ENCODE assay signal across 20 mouse cellular contexts in genomic region chr13:54263641-54264040, GRCm38 (mm10).
DNase-seq lines count a peak whose midpoint lies in the region; ATAC-seq and TF ChIP-seq lines count a peak whose summit lies in the region.
"Had no signal": no experiment of that assay in that cellular context is flagged by ENCODE, and none has a peak within 500 bp of the region (broad histone marks: within the 10 kb centered on the region; RNA-seq: fewer than 3 reads in every experiment).

No protein-coding gene starts in this region.

- peak; percentile 68 for DNase-seq in adrenal gland, postnatal 14 days
- DNase-seq in adrenal gland, postnatal 25 days, result no peak
- DNase-seq in hindbrain, embryonic 14.5 days (ENCODE audit: low spot score), result no peak
- DNase-seq in midbrain, postnatal 0 days (ENCODE audit: low spot score), result no peak
- DNase-seq in MN1 (ENCODE audit: low spot score), result no peak
- DNase-seq: cerebellum, adult 9-11 months; embryo, embryonic 11 days; gastrocnemius, adult 2 months; gastrocnemius, postnatal 36 days; heart, adult 11 months; heart, postnatal 36 days; kidney, adult 18-20 months had no signal

- H3K4me1 ChIP-seq in hindbrain, embryonic 13.5 days (replicated peaks), result peaks cover 24% of the 10 kb centered on the region
- peaks cover 11% of the 10 kb centered on the region for H3K4me1 ChIP-seq in hindbrain, embryonic 14.5 days (replicated peaks; ENCODE audit: control insufficient read depth, insufficient read depth, low read length)
- H3K4me1 ChIP-seq in midbrain, embryonic 16.5 days (ENCODE audit: control insufficient read depth, insufficient read depth, low read length), result peaks cover 8% of the 10 kb centered on the region
- H3K4me1 ChIP-seq in midbrain, postnatal 0 days (ENCODE audit: insufficient read depth, low read length), result peaks cover 7% of the 10 kb centered on the region; the same call in 1 of the 2 replicates
- H3K4me1 ChIP-seq: embryonic facial prominence, embryonic 15.5 days; heart, embryonic 13.5 days; intestine, embryonic 15.5 days had no signal

- ATAC-seq in hindbrain, embryonic 13.5 days (ENCODE audit: low FRiP score), result peak; percentile 41; the same call in 1 of the 2 replicates
- ATAC-seq in hindbrain, embryonic 14.5 days (ENCODE audit: low FRiP score), result no peak
- ATAC-seq in midbrain, embryonic 16.5 days, result no peak
- no peak for ATAC-seq in midbrain, postnatal 0 days (ENCODE audit: low FRiP score)
- ATAC-seq: forebrain, embryonic 14.5 days; intestine, embryonic 15.5 days had no signal

- H3K9me3 ChIP-seq in hindbrain, embryonic 13.5 days, result no peaks in the 10 kb centered on the region
- H3K9me3 ChIP-seq in hindbrain, embryonic 14.5 days (ENCODE audit: control insufficient read depth, low read length), result no peaks in the 10 kb centered on the region
- H3K9me3 ChIP-seq in midbrain, embryonic 16.5 days (replicated peaks; ENCODE audit: control insufficient read depth, low read length, poor library complexity, severe bottlenecking), result no peaks in the 10 kb centered on the region
- no peaks in the 10 kb centered on the region for H3K9me3 ChIP-seq in midbrain, postnatal 0 days (ENCODE audit: low read length)
- H3K9me3 ChIP-seq: embryonic facial prominence, embryonic 15.5 days; forebrain, embryonic 10.5 days; heart, embryonic 13.5 days; intestine, embryonic 15.5 days had no signal

- no peak for TF ChIP-seq CTCF in midbrain, postnatal 0 days (IDR thresholded peaks at IDR 0.05)

- H3K27ac ChIP-seq in hindbrain, embryonic 13.5 days, result peak overlapping the region; percentile 40; the same call in 1 of the 2 replicates
- no peak overlapping the region; the same call in 1 of the 2 replicates for H3K27ac ChIP-seq in hindbrain, embryonic 14.5 days
- peak overlapping the region; percentile 12; the same call in 1 of the 2 replicates for H3K27ac ChIP-seq in midbrain, embryonic 16.5 days (ENCODE audit: low read length)
- no peak overlapping the region for H3K27ac ChIP-seq in midbrain, postnatal 0 days (ENCODE audit: low read depth, low read length)
- H3K27ac ChIP-seq: embryonic facial prominence, embryonic 15.5 days; forebrain, embryonic 10.5 days; gastrocnemius, adult 2 months; heart, embryonic 13.5 days; intestine, embryonic 15.5 days had no signal

- 0 out of 2 replicates have a peak, but pooled peaks cover 4% of the 10 kb centered on the region for H3K27me3 ChIP-seq in hindbrain, embryonic 13.5 days
- no peaks in the 10 kb centered on the region for H3K27me3 ChIP-seq in hindbrain, embryonic 14.5 days (ENCODE audit: control insufficient read depth, insufficient read depth, low read length)
- no peaks in the 10 kb centered on the region for H3K27me3 ChIP-seq in midbrain, embryonic 16.5 days (ENCODE audit: control insufficient read depth, insufficient read depth, low read depth, low read length)
- no peaks in the 10 kb centered on the region for H3K27me3 ChIP-seq in midbrain, postnatal 0 days (ENCODE audit: insufficient read depth, low read length)
- H3K27me3 ChIP-seq: embryonic facial prominence, embryonic 15.5 days had no signal

- H3K4me3 ChIP-seq in hindbrain, embryonic 13.5 days, result no peak overlapping the region
- no peak overlapping the region for H3K4me3 ChIP-seq in hindbrain, embryonic 14.5 days (replicated peaks; ENCODE audit: low read length)
- H3K4me3 ChIP-seq in midbrain, embryonic 16.5 days (ENCODE audit: low read depth, low read length), result no peak overlapping the region
- no peak overlapping the region for H3K4me3 ChIP-seq in midbrain, postnatal 0 days (ENCODE audit: low read depth, low read length)
- H3K4me3 ChIP-seq: embryonic facial prominence, embryonic 15.5 days; erythroblast, embryonic 14.5 days; forebrain, embryonic 10.5 days; gastrocnemius, adult 2 months; heart, embryonic 13.5 days; intestine, embryonic 15.5 days had no signal

- H3K36me3 ChIP-seq in hindbrain, embryonic 13.5 days, result no peaks in the 10 kb centered on the region
- no peaks in the 10 kb centered on the region for H3K36me3 ChIP-seq in hindbrain, embryonic 14.5 days (replicated peaks; ENCODE audit: control insufficient read depth, insufficient read depth)
- no peaks in the 10 kb centered on the region for H3K36me3 ChIP-seq in midbrain, embryonic 16.5 days (ENCODE audit: control insufficient read depth, insufficient read depth, low read length)
- no peaks in the 10 kb centered on the region for H3K36me3 ChIP-seq in midbrain, postnatal 0 days (ENCODE audit: insufficient read depth, low read length)
- H3K36me3 ChIP-seq: embryonic facial prominence, embryonic 15.5 days; forebrain, embryonic 10.5 days; heart, embryonic 13.5 days; intestine, embryonic 15.5 days had no signal

- H3K4me2 ChIP-seq in hindbrain, embryonic 13.5 days, result no peak overlapping the region
- H3K4me2 ChIP-seq in hindbrain, embryonic 14.5 days (replicated peaks), result no peak overlapping the region
- no peak overlapping the region for H3K4me2 ChIP-seq in midbrain, embryonic 16.5 days (ENCODE audit: low read length)
- H3K4me2 ChIP-seq in midbrain, postnatal 0 days (ENCODE audit: low read depth, low read length, poor library complexity, severe bottlenecking), result no peak overlapping the region
- H3K4me2 ChIP-seq: embryonic facial prominence, embryonic 15.5 days; heart, embryonic 13.5 days; intestine, embryonic 15.5 days had no signal

- 69% methylated on average over 6 of the region's 6 CpGs for WGBS in hindbrain, embryonic 13.5 days
- 62% methylated on average over 6 of the region's 6 CpGs for WGBS in hindbrain, embryonic 14.5 days
- 54% methylated on average over 6 of the region's 6 CpGs for WGBS in midbrain, embryonic 16.5 days
- 42% methylated on average over 6 of the region's 6 CpGs for WGBS in midbrain, postnatal 0 days

- no peak overlapping the region for H3K9ac ChIP-seq in hindbrain, embryonic 13.5 days
- H3K9ac ChIP-seq in hindbrain, embryonic 14.5 days, result no peak overlapping the region
- H3K9ac ChIP-seq in midbrain, embryonic 16.5 days (ENCODE audit: low read depth, low read length), result no peak overlapping the region
- H3K9ac ChIP-seq in midbrain, postnatal 0 days (replicated peaks; ENCODE audit: low read length, poor library complexity, severe bottlenecking), result no peak overlapping the region
- H3K9ac ChIP-seq: embryonic facial prominence, embryonic 15.5 days; heart, embryonic 13.5 days; intestine, embryonic 15.5 days had no signal

Comparison
In these comparisons a context has a peak if more than half of its experiments do, and no peak if none do; other contexts are left out.
1. H3K27ac ChIP-seq: peak in hindbrain, embryonic 13.5 days (single experiment) and midbrain, embryonic 16.5 days (single experiment); none in hindbrain, embryonic 14.5 days (single experiment) and midbrain, postnatal 0 days (single experiment).